Mouse (Mus musculus) cerebellum, adult 2 months (tissue): ENCODE data around the gene Ano1.

Experiments
- CTCF ChIP-seq: fragments of 200-500 bp; IDR thresholded peaks from 2 replicates; pipeline ENCODE4 v1.5.1; 2011; ENCODE audit warnings: low read depth, mild to moderate bottlenecking, control low read depth, low read length, moderate library complexity, borderline replicate concordance; ENCODE audit not compliant: insufficient read depth
- POLR2A ChIP-seq: fragments of 200-500 bp; IDR thresholded peaks from 2 replicates; pipeline ENCODE4 v1.6.1; 2011; ENCODE audit warnings: low read length, control low read depth, borderline replicate concordance; ENCODE audit not compliant: insufficient read depth

DNA sequence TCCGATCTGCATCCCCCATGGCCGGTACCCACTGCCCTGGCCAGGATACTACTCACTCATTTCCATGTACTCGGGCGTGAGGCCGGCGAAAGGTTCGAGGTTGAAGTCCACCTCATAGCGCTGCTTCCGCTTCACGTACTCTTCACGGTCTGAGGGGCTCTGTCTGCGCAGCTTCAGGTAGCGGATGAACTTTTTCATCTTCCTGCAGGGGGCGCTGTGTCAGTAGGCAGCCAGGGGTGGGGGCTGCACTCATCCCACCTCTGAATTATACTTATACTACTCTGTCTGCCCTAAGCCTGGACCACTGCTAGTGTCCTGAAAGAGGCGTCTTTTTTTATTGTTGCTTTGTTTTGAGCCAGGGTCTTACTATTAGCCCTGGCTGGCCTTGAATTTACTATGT is 143.9 kb downstream of the Ano1 start:
- TF ChIP-seq POLR2A = no peak
- 0 out of 2 replicates have a peak, but pooled peaks have one; percentile 14 for TF ChIP-seq CTCF
